Mouse (Mus musculus) stomach, postnatal 0 days (tissue): ENCODE data around the gene Chp1. TPM values are rescaled to one million over a fixed set of nuclear protein-coding genes. Genes with fewer than 3 reads are reported as not detected.
"Not testable (repeated sequence)": the region's sequence is repeated elsewhere in the genome, so short reads cannot be mapped to it uniquely, and the experiment has no call there.

Experiments
- ATAC-seq: fragments of 200-750 bp; cut with Nextera tagmentation; 2 replicates; pipeline ENCODE4 v1.8.0; 2017; ENCODE audit not compliant: low FRiP score, low TSS enrichment
- DNase-seq: peaks from one replicate; pipeline ENCODE4 v3.0.0-alpha.2; 2016; ENCODE audit warnings: low spot score
- H3K27ac ChIP-seq: fragments of 300-500 bp; sonication (generic); replicated peaks from 2 replicates; pipeline ENCODE4 v1.5.1; 2014; ENCODE audit warnings: mild to moderate bottlenecking, control low read depth
- H3K27me3 ChIP-seq: fragments of 300-500 bp; sonication (generic); 2 replicates; pipeline ENCODE4 v1.6.1; 2014; ENCODE audit warnings: low read length; ENCODE audit not compliant: control insufficient read depth, insufficient read depth
- H3K36me3 ChIP-seq: fragments of 300-500 bp; sonication (generic); 2 replicates; pipeline ENCODE4 v1.6.1; 2014; ENCODE audit warnings: low read length, mixed read lengths; ENCODE audit not compliant: control insufficient read depth, insufficient read depth
- H3K4me1 ChIP-seq: fragments of 300-500 bp; sonication (generic); replicated peaks from 2 replicates; pipeline ENCODE4 v1.6.1; 2014; ENCODE audit warnings: antibody characterized with exemption; ENCODE audit not compliant: control insufficient read depth, insufficient read depth
- H3K4me2 ChIP-seq: fragments of 300-500 bp; sonication (generic); replicated peaks from 2 replicates; pipeline ENCODE4 v1.6.1; 2014; ENCODE audit warnings: low read depth, mild to moderate bottlenecking, control low read depth, moderate library complexity
- H3K4me3 ChIP-seq: fragments of 300-500 bp; sonication (generic); 2 replicates; pipeline ENCODE4 v1.5.1; 2014; ENCODE audit warnings: low read depth, low read length, control low read depth
- H3K9ac ChIP-seq: fragments of 300-500 bp; sonication (generic); 2 replicates; pipeline ENCODE4 v1.6.1; 2014; ENCODE audit warnings: mild to moderate bottlenecking, low read length, control low read depth, mixed read lengths
- H3K9me3 ChIP-seq: fragments of 300-500 bp; sonication (generic); 2 replicates; pipeline ENCODE4 v1.6.1; 2016; ENCODE audit warnings: low read length; ENCODE audit not compliant: control insufficient read depth
- CTCF ChIP-seq: IDR thresholded peaks from 2 replicates; pipeline ENCODE4 v1.5.1; 2016; ENCODE audit warnings: antibody characterized with exemption, low read depth, mild to moderate bottlenecking, moderate library complexity
- EP300 ChIP-seq: optimal IDR thresholded peaks from 2 replicates; pipeline ENCODE3; 2016; ENCODE audit warnings: antibody characterized with exemption
- WGBS: fragments of 180-500 bp; shearing (Covaris S2); extraction: QIAGEN DNeasy Blood & Tissue Kit; methylation state at CpG from one replicate; pipeline ENCODE4 v1.1.7; 2014; 5-methylcytosine and 5-hydroxymethylcytosine counted together
- polyA plus RNA-seq: library from polyadenylated mRNA; unstranded; fragments of >200 nt; fragmentation: Nextera tagmentation; extraction: Ambion mirVana; gene quantifications from 2 replicates; pipeline ENCODE4 v1.2.1, GENCODE M21; 2015

The Chp1 gene
- polyA plus RNA-seq, 1 experiment from 2014 or later: 127 TPM

DNA sequence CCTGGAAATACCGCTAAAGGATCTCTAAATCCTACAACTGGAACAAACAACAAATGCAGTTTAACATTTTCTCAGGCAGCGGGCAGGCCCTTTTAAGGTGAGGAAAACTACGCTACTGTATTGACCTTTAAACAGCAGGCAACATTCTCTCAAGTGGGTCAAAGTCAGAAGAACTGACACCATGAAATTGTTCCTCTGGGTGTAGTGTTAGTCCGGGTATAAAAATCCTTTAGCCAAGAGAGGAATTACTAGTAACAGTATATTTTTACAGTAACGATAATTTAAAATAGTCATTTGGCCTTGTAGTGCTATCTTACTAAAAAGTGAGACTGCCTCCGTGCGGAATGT, 46.2 kb downstream of the Chp1 start:
- TF ChIP-seq EP300 (no peak), CTCF (no peak)
- no peak for DNase-seq
- Histone ChIP-seq H3K36me3 (0 out of 2 replicates have a peak, but pooled peaks cover 3% of the 10 kb centered on the region), H3K4me3 (peak overlapping the region; percentile 98), H3K27me3 (no peaks in the 10 kb centered on the region), H3K9ac (peak overlapping the region; percentile 50; the same call in 1 of the 2 replicates), H3K27ac (peak overlapping the region; percentile 99), H3K4me1 (no peaks in the 10 kb centered on the region), H3K4me2 (peak overlapping the region; percentile 47), H3K9me3 (no peaks in the 10 kb centered on the region)
- WGBS: 6% methylated on average over 7 of the region's 7 CpGs
- ATAC-seq: peak; percentile 35

DNA sequence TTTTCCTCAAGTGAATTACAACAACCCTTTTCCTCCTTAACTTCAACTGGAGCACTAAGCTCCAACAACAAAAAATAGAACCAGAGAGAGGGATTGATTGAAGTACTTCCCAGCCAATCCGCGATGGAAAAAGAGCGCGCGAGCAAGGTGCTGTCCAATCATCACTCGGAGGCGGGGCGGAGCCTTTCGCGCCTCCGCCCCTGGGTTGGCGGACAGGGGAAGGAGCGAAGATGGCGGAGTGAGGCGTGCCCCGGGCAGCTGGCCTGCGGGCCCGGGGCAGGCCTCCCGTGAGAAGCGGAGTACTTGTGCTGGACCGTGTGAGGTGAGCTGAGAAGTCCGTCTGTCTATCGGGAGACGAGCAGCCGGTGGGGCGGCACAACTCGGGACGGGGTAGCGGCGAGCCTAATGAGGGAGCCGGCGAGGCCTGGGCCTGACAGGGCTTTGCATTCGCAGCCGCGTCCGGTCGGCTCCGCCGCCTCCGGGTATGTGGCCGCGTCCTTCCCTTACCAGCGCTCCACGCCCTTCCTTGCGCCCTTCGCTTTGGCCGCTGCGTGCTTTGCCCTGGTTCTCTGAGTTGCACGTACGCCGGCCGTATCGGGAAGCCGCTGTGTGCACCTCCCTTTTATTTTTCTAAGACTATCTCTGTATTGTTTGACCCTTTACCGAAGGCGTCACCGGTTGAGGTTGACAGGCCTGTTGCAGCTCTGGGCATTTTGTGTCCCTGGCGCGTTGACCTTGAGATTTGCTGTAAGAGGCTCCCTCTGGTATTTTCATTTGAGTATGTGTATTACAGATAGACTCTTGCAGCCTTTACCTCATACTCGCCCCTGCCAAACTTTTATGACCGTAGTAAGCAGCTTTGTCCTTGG, 46.9 kb downstream of the Chp1 start:
- under 1% methylated on average over 60 of the region's 61 CpGs for WGBS

GRCm38 (mm10) chr2:119595308-119595707, 47.8 kb downstream of the Chp1 start:
- no peaks in the 10 kb centered on the region for H3K27me3 ChIP-seq
- no peak for DNase-seq
- no peak for TF ChIP-seq CTCF
- TF ChIP-seq EP300: no peak
- H3K4me3 ChIP-seq: peak overlapping the region; percentile 98
- no peak overlapping the region for H3K9ac ChIP-seq
- WGBS: 16% methylated on average over 4 of the region's 4 CpGs
- no peak for ATAC-seq
- peaks cover 9% of the 10 kb centered on the region; the same call in 1 of the 2 replicates for H3K36me3 ChIP-seq
- H3K4me2 ChIP-seq: peak overlapping the region; percentile 63
- no peaks in the 10 kb centered on the region for H3K4me1 ChIP-seq
- H3K27ac ChIP-seq: no peak overlapping the region
- no peaks in the 10 kb centered on the region for H3K9me3 ChIP-seq

More for the DNA sequence above, 46.9 kb downstream of the Chp1 start:
- DNase-seq (peak; percentile 97), ATAC-seq (peak; percentile 95)
- Histone ChIP-seq H3K9ac (peak overlapping the region; percentile 98), H3K27ac (peak overlapping the region; percentile 99), H3K27me3 (no peaks in the 10 kb centered on the region), H3K4me1 (no peaks in the 10 kb centered on the region), H3K36me3 (0 out of 2 replicates have a peak, but pooled peaks cover 3% of the 10 kb centered on the region), H3K9me3 (no peaks in the 10 kb centered on the region), H3K4me2 (peak overlapping the region; percentile 63), H3K4me3 (peak overlapping the region; percentile 98)
- TF ChIP-seq EP300: peak; percentile 88
- TF ChIP-seq CTCF: peak; percentile 35; the same call in 1 of the 2 replicates

- no peak overlapping the region for H3K27ac ChIP-seq
- H3K9me3 ChIP-seq: no peaks in the 10 kb centered on the region
- H3K4me2 ChIP-seq: no peak overlapping the region
- no peak for ATAC-seq
- TF ChIP-seq CTCF (no peak), EP300 (no peak)
- H3K4me3 ChIP-seq: no peak overlapping the region
- no peak overlapping the region for H3K9ac ChIP-seq
- H3K36me3 ChIP-seq: peaks cover 9% of the 10 kb centered on the region; the same call in 1 of the 2 replicates
- no peaks in the 10 kb centered on the region for H3K4me1 ChIP-seq
- H3K27me3 ChIP-seq: no peaks in the 10 kb centered on the region
- 90% methylated on average over 8 of the region's 8 CpGs for WGBS
- no peak for DNase-seq
These were observed 49.4 kb downstream of the Chp1 start for GRCm38 (mm10) chr2:119596781-119597330.

DNA sequence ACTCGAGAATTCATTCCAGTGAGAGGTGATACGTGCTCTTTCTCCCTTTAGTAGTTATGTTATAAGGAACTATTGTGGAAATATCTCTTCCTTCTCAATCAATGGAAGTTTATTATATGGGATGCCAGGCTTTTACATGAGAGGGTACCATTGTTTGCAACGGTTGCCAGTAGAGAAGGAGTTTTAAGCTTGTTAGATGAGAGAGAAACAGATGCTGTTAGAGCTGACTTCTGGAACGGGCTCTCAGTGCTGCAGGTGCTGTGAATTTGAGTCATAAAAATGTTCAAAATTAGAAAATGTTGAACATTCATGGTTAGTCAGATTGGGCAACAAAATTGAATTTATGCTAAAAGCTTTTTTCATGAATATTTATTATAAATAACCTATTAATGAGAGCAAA, 53.5 kb downstream of the Chp1 start:
- Histone ChIP-seq H3K27ac (no peak overlapping the region), H3K4me1 (no peaks in the 10 kb centered on the region), H3K4me3 (no peak overlapping the region), H3K36me3 (peaks cover 9% of the 10 kb centered on the region; the same call in 1 of the 2 replicates), H3K4me2 (no peak overlapping the region), H3K27me3 (no peaks in the 10 kb centered on the region), H3K9me3 (no peaks in the 10 kb centered on the region), H3K9ac (no peak overlapping the region)
- no peak for TF ChIP-seq EP300
- TF ChIP-seq CTCF: no peak
- no peak for DNase-seq
- ATAC-seq: no peak
- WGBS: 84% methylated on average over 4 of the region's 4 CpGs

- not testable (repeated sequence) for H3K27ac ChIP-seq, H3K4me3 ChIP-seq, H3K27me3 ChIP-seq, H3K9me3 ChIP-seq, H3K4me2 ChIP-seq, ATAC-seq, H3K9ac ChIP-seq, H3K4me1 ChIP-seq, H3K36me3 ChIP-seq
- peak; percentile 27 for DNase-seq
- 65% methylated on average over 3 of the region's 3 CpGs for WGBS
These were observed 54.1 kb downstream of the Chp1 start for GRCm38 (mm10) chr2:119601575-119601974.
